Mouse (Mus musculus) forebrain, embryonic 14.5 days (tissue): ENCODE results near the gene Cfap97d1. TPM values are rescaled to one million over a fixed set of nuclear protein-coding genes. Genes with fewer than 3 reads are reported as not detected.

Source experiments
- ATAC-seq: fragments of 200-750 bp; cut with Nextera tagmentation; 2 replicates; pipeline ENCODE4 v1.8.0; 2017; ENCODE audit warnings: mild to moderate bottlenecking, moderate library complexity
- DNase-seq: peaks from one replicate; pipeline ENCODE4 v3.0.0-alpha.2; 2015; ENCODE audit warnings: low spot score
- H3K27ac ChIP-seq: fragments of 300-500 bp; sonication (generic); 2 replicates; pipeline ENCODE4 v1.5.1; 2014; ENCODE audit warnings: low read depth, mild to moderate bottlenecking, control low read depth, low read length, moderate library complexity
- H3K27me3 ChIP-seq: fragments of 300-500 bp; sonication (generic); replicated peaks from 2 replicates; pipeline ENCODE4 v1.6.1; 2014; ENCODE audit warnings: low read length, control low read depth, mixed read lengths; ENCODE audit not compliant: control insufficient read depth, insufficient read depth
- H3K36me3 ChIP-seq: fragments of 300-500 bp; sonication (generic); 2 replicates; pipeline ENCODE4 v1.6.1; 2014; ENCODE audit warnings: low read length, control low read depth; ENCODE audit not compliant: control insufficient read depth, insufficient read depth
- H3K4me1 ChIP-seq: fragments of 300-500 bp; sonication (generic); 2 replicates; pipeline ENCODE4 v1.6.1; 2014; ENCODE audit warnings: antibody characterized with exemption, low read length, control low read depth; ENCODE audit not compliant: control insufficient read depth, insufficient read depth
- H3K4me2 ChIP-seq: fragments of 300-500 bp; sonication (generic); 2 replicates; pipeline ENCODE4 v1.6.1; 2014; ENCODE audit warnings: mild to moderate bottlenecking, control low read depth, low read length
- H3K4me3 ChIP-seq: fragments of 300-500 bp; sonication (generic); 2 replicates; pipeline ENCODE4 v1.5.1; 2014; ENCODE audit warnings: low read depth, low read length, control low read depth
- H3K9ac ChIP-seq: fragments of 300-500 bp; sonication (generic); 2 replicates; pipeline ENCODE4 v1.6.1; 2014; ENCODE audit warnings: mild to moderate bottlenecking, low read length, control low read depth, moderate library complexity
- H3K9me3 ChIP-seq: fragments of 300-500 bp; sonication (generic); replicated peaks from 2 replicates; pipeline ENCODE4 v1.6.1; 2016; ENCODE audit warnings: low read length, control low read depth, mixed read lengths; ENCODE audit not compliant: control insufficient read depth
- WGBS: fragments of 180-500 bp; shearing (Covaris S2); extraction: QIAGEN DNeasy Blood & Tissue Kit; methylation state at CpG from one replicate; pipeline ENCODE4 v1.1.7; 2014; 5-methylcytosine and 5-hydroxymethylcytosine counted together
- polyA plus RNA-seq: library from polyadenylated mRNA; unstranded; fragments of >200 nt; fragmentation: Nextera tagmentation; extraction: Ambion mirVana; gene quantifications from 2 replicates; pipeline ENCODE4 v1.2.1, GENCODE M21; 2014

Gene Cfap97d1
- polyA plus RNA-seq, 1 experiment from 2014 or later = not detected

DNA sequence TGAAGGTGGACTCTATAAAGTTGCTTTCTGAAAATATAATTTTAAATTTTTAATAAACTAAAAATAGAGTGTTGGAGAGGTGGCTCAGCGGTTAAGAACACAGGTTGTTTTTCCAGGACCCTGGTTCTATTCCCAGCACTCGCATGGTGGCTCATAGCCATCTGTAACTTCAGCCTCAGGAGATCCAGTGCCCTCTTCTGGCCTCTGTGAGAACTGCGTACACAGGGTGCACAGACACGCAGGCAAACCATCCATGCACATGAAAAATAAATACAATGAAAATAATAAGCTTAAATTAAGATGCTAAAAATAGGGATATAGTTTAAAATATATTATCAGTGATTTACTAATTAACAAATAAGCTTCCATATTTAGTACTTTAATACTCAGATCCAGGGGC is 56.6 kb downstream of the Cfap97d1 start:
- ATAC-seq = no peak

DNA sequence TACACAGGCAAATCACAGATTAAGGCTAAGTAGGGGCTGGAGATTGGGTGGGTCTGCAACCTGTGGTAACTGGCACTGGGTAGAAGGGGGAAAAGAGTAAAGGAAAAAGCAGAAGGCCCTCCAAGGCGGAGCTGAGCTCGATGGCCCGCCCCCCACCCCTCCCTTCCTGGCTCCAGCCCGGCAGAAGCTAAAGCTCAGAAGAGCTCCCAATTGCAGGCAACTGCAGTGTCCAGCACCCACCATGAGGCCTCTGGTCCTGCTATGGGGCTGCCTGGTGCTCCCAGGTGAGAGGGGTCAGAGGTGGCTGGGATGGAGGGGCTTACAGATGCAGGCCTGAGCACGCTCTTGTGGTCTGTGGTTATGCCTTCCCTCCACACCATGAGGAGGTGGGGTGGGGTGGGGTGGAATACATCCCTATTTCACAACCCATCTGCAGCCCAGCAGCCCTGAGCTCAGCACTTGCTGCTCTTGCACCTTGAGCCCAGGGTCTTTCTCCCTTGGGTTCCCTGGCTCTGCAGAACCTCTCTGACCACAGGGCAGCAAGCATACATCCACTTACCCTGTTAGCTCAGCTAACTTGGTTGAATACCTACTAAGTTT is 57.4 kb downstream of the Cfap97d1 start, which contains the start of gene Cd300lg:
Cd300lg (plus strand) TSS at position 160 of the 600 bp plus-strand sequence.
- no peak within 1 kb of the TSS for H3K4me2 ChIP-seq
- H3K27me3 ChIP-seq = no peaks in the 10 kb centered on the region
- WGBS = 75% methylated on average over 5 of the region's 5 CpGs
- DNase-seq (no peak), ATAC-seq (no peak)
- H3K9me3 ChIP-seq = peaks cover 12% of the 10 kb centered on the region
- H3K4me3 ChIP-seq = no peak within 1 kb of the TSS
- no peaks in the 10 kb centered on the region for H3K4me1 ChIP-seq
- no peaks in the 10 kb centered on the region for H3K36me3 ChIP-seq
- no peak within 1 kb of the TSS for H3K9ac ChIP-seq
- no peak within 1 kb of the TSS for H3K27ac ChIP-seq

More for the DNA sequence above, 56.6 kb downstream of the Cfap97d1 start:
- DNase-seq = no peak
- Histone ChIP-seq H3K27me3 (no peaks in the 10 kb centered on the region), H3K4me3 (no peak overlapping the region), H3K4me1 (no peaks in the 10 kb centered on the region), H3K9ac (no peak overlapping the region), H3K36me3 (no peaks in the 10 kb centered on the region), H3K27ac (no peak overlapping the region), H3K9me3 (peaks cover 9% of the 10 kb centered on the region), H3K4me2 (no peak overlapping the region)
- 72% methylated on average over 4 of the region's 4 CpGs for WGBS

Other genes starting within 250 kb of the Cfap97d1 start
- 3.5 and 4.5 TPM in 2 replicates for gene Etv4, start 198.9 kb upstream of the Cfap97d1 start, polyA plus RNA-seq
- gene Meox1, start 89.9 kb upstream of the Cfap97d1 start, polyA plus RNA-seq = 0.34 and 0.49 TPM in 2 replicates
- not detected in 2 replicates for gene Sost, start 17.3 kb upstream of the Cfap97d1 start, polyA plus RNA-seq
- gene Dusp3, start 2.7 kb downstream of the Cfap97d1 start, polyA plus RNA-seq = 10.4 and 12.2 TPM in 2 replicates
- gene Mpp3, start 44.2 kb downstream of the Cfap97d1 start, polyA plus RNA-seq = 34.2 and 39.6 TPM in 2 replicates
- gene Cd300lg, start 57.2 kb downstream of the Cfap97d1 start, polyA plus RNA-seq = 0.23 TPM in 1 of 2 replicates, not detected in the other
- gene Mpp2, start 104.2 kb downstream of the Cfap97d1 start, polyA plus RNA-seq = 15.3 and 16.8 TPM in 2 replicates
- not detected in 2 replicates for gene Ppy, start 117.0 kb downstream of the Cfap97d1 start, polyA plus RNA-seq
- gene Pyy, start 123.6 kb downstream of the Cfap97d1 start, polyA plus RNA-seq = not detected in 2 replicates
- 0.14 and 0.17 TPM in 2 replicates for gene Nags, start 161.2 kb downstream of the Cfap97d1 start, polyA plus RNA-seq
- 32.5 and 33.6 TPM in 2 replicates for gene Tmem101, start 172.1 kb downstream of the Cfap97d1 start, polyA plus RNA-seq
- gene Lsm12, start 201.0 kb downstream of the Cfap97d1 start, polyA plus RNA-seq = 83.1 and 93.7 TPM in 2 replicates
- 24.6 and 24.8 TPM in 2 replicates for gene G6pc3, start 205.3 kb downstream of the Cfap97d1 start, polyA plus RNA-seq
- gene Hdac5, start 245.9 kb downstream of the Cfap97d1 start, polyA plus RNA-seq = 38.9 and 60.6 TPM in 2 replicates